ENCODE assay signal across 9 mouse cellular contexts in genomic region chr1:38787443-38787842, GRCm38 (mm10). TPM values are rescaled to one million over a fixed set of nuclear protein-coding genes. Genes with fewer than 3 reads are reported as not detected.
DNase-seq lines count a peak whose midpoint lies in the region; ATAC-seq and TF ChIP-seq lines count a peak whose summit lies in the region.
"Had no signal": no experiment of that assay in that cellular context is flagged by ENCODE, and none has a peak within 500 bp of the region (broad histone marks: within the 10 kb centered on the region; RNA-seq: fewer than 3 reads in every experiment).

No protein-coding gene starts in this region.

- H3K36me3 ChIP-seq in ES-Bruce4 (ENCODE audit: control insufficient read depth, insufficient read depth, low read length, poor library complexity, severe bottlenecking), result no peaks in the 10 kb centered on the region
- no peaks in the 10 kb centered on the region for H3K36me3 ChIP-seq in forebrain, embryonic 15.5 days
- H3K36me3 ChIP-seq in hindbrain, embryonic 15.5 days, result peaks cover 5% of the 10 kb centered on the region; the same call in 1 of the 2 replicates
- H3K36me3 ChIP-seq in midbrain, embryonic 14.5 days (ENCODE audit: control insufficient read depth, insufficient read depth, low read length), result peaks cover 13% of the 10 kb centered on the region
- H3K36me3 ChIP-seq: stomach, embryonic 15.5 days had no signal

- H3K27ac ChIP-seq in ES-Bruce4 (ENCODE audit: insufficient read depth, low read length), result no peak overlapping the region
- no peak overlapping the region for H3K27ac ChIP-seq in forebrain, embryonic 15.5 days (replicated peaks)
- no peak overlapping the region for H3K27ac ChIP-seq in hindbrain, embryonic 15.5 days (replicated peaks)
- H3K27ac ChIP-seq in midbrain, embryonic 14.5 days (replicated peaks; ENCODE audit: low read depth, low read length), result no peak overlapping the region
- H3K27ac ChIP-seq: stomach, embryonic 15.5 days had no signal

- DNase-seq in 416B (ENCODE audit: low read depth), result peak; percentile 83
- peak; percentile 41 for DNase-seq in cerebellum, adult 11-12 months
- DNase-seq in left cerebral cortex, postnatal 10 days (ENCODE audit: extremely low spot score in 1 of 2, low spot score in 2 of 2), result peak; percentile 51 to 75
- DNase-seq in midbrain, embryonic 14.5 days, result peak; percentile 88
- peak; percentile 55 for DNase-seq in testis, postnatal 10 days (ENCODE audit: low spot score)

- intact Hi-C loops in left cerebral cortex, postnatal 10 days (cut with DNase I), result loop anchor here (5.0 kb wide), 1 partner anchor 600 kb away; no protein-coding TSS in a partner anchor

- H3K4me2 ChIP-seq in forebrain, embryonic 15.5 days (replicated peaks), result no peak overlapping the region
- H3K4me2 ChIP-seq in hindbrain, embryonic 15.5 days, result no peak overlapping the region
- H3K4me2 ChIP-seq in midbrain, embryonic 14.5 days (ENCODE audit: low read length), result no peak overlapping the region
- H3K4me2 ChIP-seq: stomach, embryonic 15.5 days had no signal

- no peaks in the 10 kb centered on the region for H3K9me3 ChIP-seq in ES-Bruce4 (replicated peaks; ENCODE audit: control insufficient read depth, insufficient read depth, low read length, poor library complexity, severe bottlenecking)
- no peaks in the 10 kb centered on the region for H3K9me3 ChIP-seq in forebrain, embryonic 15.5 days
- H3K9me3 ChIP-seq in hindbrain, embryonic 15.5 days, result no peaks in the 10 kb centered on the region
- no peaks in the 10 kb centered on the region for H3K9me3 ChIP-seq in midbrain, embryonic 14.5 days (ENCODE audit: control insufficient read depth, low read length)
- H3K9me3 ChIP-seq: stomach, embryonic 15.5 days had no signal

- TF ChIP-seq EP300 in ES-Bruce4 (IDR thresholded peaks at IDR 0.05; ENCODE audit: insufficient read depth, low read depth, low read length), result no peak

- WGBS in forebrain, embryonic 15.5 days, result 4% methylated on average over 5 of the region's 5 CpGs
- WGBS in hindbrain, embryonic 15.5 days, result 6% methylated on average over 5 of the region's 5 CpGs
- WGBS in midbrain, embryonic 14.5 days, result 11% methylated on average over 5 of the region's 5 CpGs

- TF ChIP-seq POLR2A in ES-Bruce4 (IDR thresholded peaks at IDR 0.05; ENCODE audit: insufficient read depth, low read length), result no peak

- TF ChIP-seq CTCF in ES-Bruce4 (IDR thresholded peaks at IDR 0.05; ENCODE audit: low read depth, low read length), result peak; percentile 80

- H3K9ac ChIP-seq in ES-Bruce4 (ENCODE audit: low read depth, poor library complexity, severe bottlenecking), result no peak overlapping the region
- no peak overlapping the region for H3K9ac ChIP-seq in forebrain, embryonic 15.5 days (replicated peaks)
- no peak overlapping the region for H3K9ac ChIP-seq in hindbrain, embryonic 15.5 days
- no peak overlapping the region for H3K9ac ChIP-seq in midbrain, embryonic 14.5 days (replicated peaks; ENCODE audit: low read length)
- H3K9ac ChIP-seq: stomach, embryonic 15.5 days had no signal

- no peak overlapping the region for H3K4me3 ChIP-seq in ES-Bruce4 (ENCODE audit: low read depth, low read length)
- H3K4me3 ChIP-seq in forebrain, embryonic 15.5 days, result no peak overlapping the region
- no peak overlapping the region for H3K4me3 ChIP-seq in hindbrain, embryonic 15.5 days
- H3K4me3 ChIP-seq in midbrain, embryonic 14.5 days (replicated peaks; ENCODE audit: low read depth, low read length), result no peak overlapping the region
- H3K4me3 ChIP-seq: stomach, embryonic 15.5 days had no signal

- no peaks in the 10 kb centered on the region for H3K27me3 ChIP-seq in ES-Bruce4 (ENCODE audit: control insufficient read depth, insufficient read depth, low read length, poor library complexity, severe bottlenecking)
- H3K27me3 ChIP-seq in forebrain, embryonic 15.5 days, result no peaks in the 10 kb centered on the region
- H3K27me3 ChIP-seq in hindbrain, embryonic 15.5 days, result no peaks in the 10 kb centered on the region
- H3K27me3 ChIP-seq in midbrain, embryonic 14.5 days (ENCODE audit: control insufficient read depth, insufficient read depth, low read length), result no peaks in the 10 kb centered on the region
- H3K27me3 ChIP-seq: stomach, embryonic 15.5 days had no signal

- ATAC-seq in forebrain, embryonic 15.5 days (replicated peaks), result peak; percentile 66; the same call in 1 of the 2 replicates
- ATAC-seq in hindbrain, embryonic 15.5 days (ENCODE audit: low FRiP score, low read depth), result peak; percentile 28; the same call in 1 of the 2 replicates
- ATAC-seq in midbrain, embryonic 14.5 days (ENCODE audit: low FRiP score, low TSS enrichment), result no peak; the same call in 1 of the 2 replicates

- H3K4me1 ChIP-seq in ES-Bruce4 (ENCODE audit: control insufficient read depth, insufficient read depth, low read length), result no peaks in the 10 kb centered on the region
- peaks cover 14% of the 10 kb centered on the region for H3K4me1 ChIP-seq in forebrain, embryonic 15.5 days
- H3K4me1 ChIP-seq in hindbrain, embryonic 15.5 days (replicated peaks), result peaks cover 29% of the 10 kb centered on the region
- H3K4me1 ChIP-seq in midbrain, embryonic 14.5 days (ENCODE audit: control insufficient read depth, insufficient read depth, low read length), result no peaks in the 10 kb centered on the region
- H3K4me1 ChIP-seq: stomach, embryonic 15.5 days had no signal

RNA-seq across cellular contexts. Expression of gene Lonrf2, which starts 49.1 kb away (rescaled TPM):
- polyA plus RNA-seq in ES-Bruce4 (2011; ENCODE audit: insufficient read depth, insufficient read length, low read depth, missing spikeins), result 0.12 and 0.32 TPM in 2 replicates
- 12.6 and 13.3 TPM in 2 replicates for polyA plus RNA-seq in forebrain, embryonic 15.5 days (2015; fragmentation: Nextera tagmentation; extraction: Ambion mirVana)
- 21.9 and 24.1 TPM in 2 replicates for polyA plus RNA-seq in hindbrain, embryonic 15.5 days (2015; fragmentation: Nextera tagmentation; extraction: Ambion mirVana)
- total RNA-seq in left cerebral cortex, postnatal 10 days (2021), result 100 to 1,000 TPM; 136 to 141 TPM
- 21.4 and 28.1 TPM in 2 replicates for polyA plus RNA-seq in midbrain, embryonic 14.5 days (2014; fragmentation: Nextera tagmentation; extraction: Ambion mirVana)

Comparison
In these comparisons a context has a peak if more than half of its experiments do, and no peak if none do; other contexts are left out.
1. RNA of gene Lonrf2, which starts 49.1 kb away (polyA plus RNA-seq): 21.4 to 28.1 TPM in midbrain, embryonic 14.5 days, 21.9 to 24.1 TPM in hindbrain, embryonic 15.5 days and 12.6 to 13.3 TPM in forebrain, embryonic 15.5 days; 0.12 to 0.32 TPM in ES-Bruce4; every median in the first group is over 10 times any median in the second.
2. Peak in every context shown above with its lines, with median percentiles within 50 percentile points of each other: DNase-seq.